Mouse (Mus musculus): ENCODE data around the gene Dmwd. TPM values are rescaled to one million over a fixed set of nuclear protein-coding genes. Genes with fewer than 3 reads are reported as not detected.
"Not testable (repeated sequence)": the region's sequence is repeated elsewhere in the genome, so short reads cannot be mapped to it uniquely, and the experiment has no call there.

Dmwd gene
- polyA plus RNA-seq, 2 experiments: 21.8 to 126 TPM

DNA sequence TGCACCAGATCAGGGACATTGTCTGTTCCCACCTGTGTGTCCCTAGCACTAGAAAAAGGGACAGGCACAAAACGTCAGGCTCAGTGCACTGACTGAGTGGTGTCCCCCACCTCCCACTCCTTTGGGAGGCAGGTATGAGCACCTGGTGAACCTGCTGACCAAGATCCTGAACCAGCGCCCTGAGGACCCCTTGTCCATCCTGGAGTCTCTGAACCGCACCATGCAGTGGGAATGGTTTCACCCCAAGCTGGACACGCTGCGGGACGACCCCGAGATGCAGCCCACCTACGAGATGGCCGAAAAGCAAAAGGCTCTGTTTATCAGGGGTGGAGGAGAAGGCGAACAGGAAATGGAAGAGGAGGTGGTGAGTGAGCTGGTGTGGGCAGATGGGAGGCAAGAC lies 18.6 kb upstream of the Dmwd start:
- DNase-seq (ENCODE audit: low spot score) (no peak), ATAC-seq (ENCODE audit: low FRiP score, low read depth) (no peak)
- Histone ChIP-seq H3K36me3 (ENCODE audit: control insufficient read depth, insufficient read depth, low read length) (peaks cover 6% of the 10 kb centered on the region), H3K9ac (ENCODE audit: low read depth, low read length, severe bottlenecking) (no peak overlapping the region), H3K4me1 (ENCODE audit: control insufficient read depth, insufficient read depth, low read length) (no peaks in the 10 kb centered on the region), H3K27me3 (ENCODE audit: control insufficient read depth, insufficient read depth, low read length) (no peaks in the 10 kb centered on the region), H3K4me3 (replicated peaks; ENCODE audit: low read length) (no peak overlapping the region), H3K9me3 (ENCODE audit: control insufficient read depth, low read length) (no peaks in the 10 kb centered on the region), H3K27ac (replicated peaks; ENCODE audit: low read depth, low read length) (no peak overlapping the region), H3K4me2 (replicated peaks; ENCODE audit: low read depth, low read length, severe bottlenecking) (no peak overlapping the region)
- no peak for TF ChIP-seq POLR2A (IDR thresholded peaks at IDR 0.05; ENCODE audit: borderline replicate concordance, extremely low read depth, insufficient read depth, insufficient read length)
- WGBS: 88% methylated on average over 10 of the region's 10 CpGs

DNA sequence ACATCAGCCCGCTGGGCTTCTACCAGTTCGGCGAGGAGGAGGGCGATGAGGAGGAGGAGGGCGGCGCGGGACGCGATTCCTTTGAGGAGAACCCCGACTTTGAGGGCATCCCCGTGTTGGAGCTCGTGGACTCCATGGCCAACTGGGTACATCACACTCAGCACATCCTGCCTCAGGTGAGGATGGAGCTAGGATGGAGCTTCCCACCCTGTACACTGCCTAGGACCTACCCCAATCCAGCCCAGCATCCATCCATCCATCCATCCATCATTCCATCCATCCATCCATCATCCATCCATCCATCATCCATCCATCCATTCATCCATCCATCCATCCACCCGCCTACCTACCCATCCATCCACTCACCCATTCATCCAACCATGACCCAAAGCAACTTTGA lies 10.1 kb upstream of the Dmwd start:
- TF ChIP-seq POLR2A (IDR thresholded peaks at IDR 0.05; ENCODE audit: borderline replicate concordance, extremely low read depth, insufficient read depth, insufficient read length): no peak
- no peak overlapping the region for H3K27ac ChIP-seq (replicated peaks; ENCODE audit: low read depth, low read length)
- DNase-seq (ENCODE audit: low spot score) (no peak), ATAC-seq (ENCODE audit: low FRiP score, low read depth) (no peak)
- peak overlapping the region; percentile 14 for H3K4me3 ChIP-seq (replicated peaks; ENCODE audit: low read length)
- no peak overlapping the region for H3K9ac ChIP-seq (ENCODE audit: low read depth, low read length, severe bottlenecking)
- H3K36me3 ChIP-seq (ENCODE audit: control insufficient read depth, insufficient read depth, low read length): no peaks in the 10 kb centered on the region
- H3K27me3 ChIP-seq (ENCODE audit: control insufficient read depth, insufficient read depth, low read length): peaks cover 31% of the 10 kb centered on the region
- H3K9me3 ChIP-seq (ENCODE audit: control insufficient read depth, low read length): no peaks in the 10 kb centered on the region
- 44% methylated on average over 13 of the region's 13 CpGs for WGBS
- H3K4me1 ChIP-seq (ENCODE audit: control insufficient read depth, insufficient read depth, low read length): no peaks in the 10 kb centered on the region
- H3K4me2 ChIP-seq (replicated peaks; ENCODE audit: low read depth, low read length, severe bottlenecking): peak overlapping the region; percentile 25; the same call in 1 of the 2 replicates

DNA sequence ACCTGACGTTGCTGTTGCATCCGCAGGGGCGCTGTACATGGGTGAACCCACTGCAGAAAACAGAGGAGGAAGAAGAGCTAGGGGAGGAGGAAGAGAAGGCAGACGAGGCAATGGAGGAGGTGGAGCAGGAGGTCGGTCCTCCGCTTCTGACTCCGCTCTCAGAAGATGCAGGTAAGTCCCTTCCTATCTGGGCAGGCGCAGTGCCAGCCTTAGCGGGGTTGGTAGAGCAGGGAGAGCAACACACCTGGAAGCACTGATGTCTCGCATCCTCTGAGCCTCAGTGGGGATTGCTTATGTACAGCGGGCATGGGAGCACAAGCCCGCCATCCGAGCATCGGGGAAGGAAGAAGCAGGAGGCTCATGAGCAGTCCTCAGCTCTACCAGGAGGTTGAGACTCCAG lies 9.0 kb upstream of the Dmwd start:
- Histone ChIP-seq H3K9me3 (ENCODE audit: control insufficient read depth, low read length) (no peaks in the 10 kb centered on the region), H3K27ac (replicated peaks; ENCODE audit: low read depth, low read length) (no peak overlapping the region), H3K9ac (ENCODE audit: low read depth, low read length, severe bottlenecking) (no peak overlapping the region), H3K4me1 (ENCODE audit: control insufficient read depth, insufficient read depth, low read length) (no peaks in the 10 kb centered on the region), H3K4me2 (replicated peaks; ENCODE audit: low read depth, low read length, severe bottlenecking) (no peak overlapping the region), H3K36me3 (ENCODE audit: control insufficient read depth, insufficient read depth, low read length) (no peaks in the 10 kb centered on the region), H3K4me3 (replicated peaks; ENCODE audit: low read length) (no peak overlapping the region), H3K27me3 (ENCODE audit: control insufficient read depth, insufficient read depth, low read length) (peaks cover 31% of the 10 kb centered on the region)
- 40% methylated on average over 14 of the region's 14 CpGs for WGBS
- TF ChIP-seq POLR2A (IDR thresholded peaks at IDR 0.05; ENCODE audit: borderline replicate concordance, extremely low read depth, insufficient read depth, insufficient read length): no peak
- no peak for ATAC-seq (ENCODE audit: low FRiP score, low read depth)
- DNase-seq (ENCODE audit: low spot score): no peak

DNA sequence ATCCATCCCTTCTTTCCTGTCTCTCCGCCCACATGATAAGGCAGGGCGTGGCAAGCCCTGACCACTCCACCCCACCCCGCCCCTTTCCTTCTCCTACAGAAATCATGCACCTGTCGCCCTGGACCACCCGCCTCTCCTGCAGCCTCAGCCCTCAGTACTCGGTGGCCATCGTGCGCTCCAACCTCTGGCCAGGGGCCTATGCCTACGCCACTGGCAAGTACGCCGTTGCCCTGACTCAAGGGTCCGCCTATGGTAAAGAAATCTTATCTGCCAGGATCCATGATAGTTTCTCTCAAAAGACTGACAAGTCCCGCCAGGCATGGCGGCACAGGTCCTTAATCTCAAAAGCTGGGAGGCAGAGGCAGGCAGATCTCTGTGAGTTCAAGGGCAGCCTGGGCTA lies 8.1 kb upstream of the Dmwd start:
- Histone ChIP-seq H3K4me1 (ENCODE audit: control insufficient read depth, insufficient read depth, low read length) (no peaks in the 10 kb centered on the region), H3K27ac (replicated peaks; ENCODE audit: low read depth, low read length) (no peak overlapping the region), H3K4me3 (replicated peaks; ENCODE audit: low read length) (no peak overlapping the region), H3K9me3 (ENCODE audit: control insufficient read depth, low read length) (no peaks in the 10 kb centered on the region), H3K36me3 (ENCODE audit: control insufficient read depth, insufficient read depth, low read length) (no peaks in the 10 kb centered on the region), H3K27me3 (ENCODE audit: control insufficient read depth, insufficient read depth, low read length) (peaks cover 31% of the 10 kb centered on the region), H3K4me2 (replicated peaks; ENCODE audit: low read depth, low read length, severe bottlenecking) (no peak overlapping the region), H3K9ac (ENCODE audit: low read depth, low read length, severe bottlenecking) (no peak overlapping the region)
- no peak for DNase-seq (ENCODE audit: low spot score)
- TF ChIP-seq POLR2A (IDR thresholded peaks at IDR 0.05; ENCODE audit: borderline replicate concordance, extremely low read depth, insufficient read depth, insufficient read length): no peak
- WGBS: 71% methylated on average over 9 of the region's 14 CpGs
- no peak for ATAC-seq (ENCODE audit: low FRiP score, low read depth)

DNA sequence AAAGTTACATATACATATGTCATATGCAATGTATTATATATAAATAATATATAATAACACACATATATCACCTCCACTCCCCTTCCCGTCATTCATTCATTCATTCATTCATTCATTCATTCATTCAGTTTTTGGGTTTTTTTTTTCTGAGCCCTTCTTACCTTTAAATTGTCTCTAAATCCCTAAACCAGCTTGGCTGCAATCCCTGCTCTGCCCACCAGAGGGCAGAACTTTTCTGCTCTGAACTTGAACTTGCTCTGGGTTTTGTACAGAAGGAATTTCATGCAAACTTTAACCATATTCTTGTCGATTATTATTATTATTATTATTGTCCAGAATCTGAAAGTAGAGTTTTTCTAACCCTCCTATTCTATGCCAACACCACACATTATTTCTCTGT lies 7.3 kb upstream of the Dmwd start:
- H3K27ac ChIP-seq (replicated peaks; ENCODE audit: low read depth, low read length): no peak overlapping the region
- peaks cover 31% of the 10 kb centered on the region for H3K27me3 ChIP-seq (ENCODE audit: control insufficient read depth, insufficient read depth, low read length)
- no peak overlapping the region for H3K9ac ChIP-seq (ENCODE audit: low read depth, low read length, severe bottlenecking)
- H3K36me3 ChIP-seq (ENCODE audit: control insufficient read depth, insufficient read depth, low read length): no peaks in the 10 kb centered on the region
- DNase-seq (ENCODE audit: low spot score) (peak; percentile 81), ATAC-seq (ENCODE audit: low FRiP score, low read depth) (no peak)
- no peak overlapping the region for H3K4me2 ChIP-seq (replicated peaks; ENCODE audit: low read depth, low read length, severe bottlenecking)
- no peaks in the 10 kb centered on the region for H3K9me3 ChIP-seq (ENCODE audit: control insufficient read depth, low read length)
- no peak overlapping the region for H3K4me3 ChIP-seq (replicated peaks; ENCODE audit: low read length)
- no peak for TF ChIP-seq POLR2A (IDR thresholded peaks at IDR 0.05; ENCODE audit: borderline replicate concordance, extremely low read depth, insufficient read depth, insufficient read length)
- no peaks in the 10 kb centered on the region for H3K4me1 ChIP-seq (ENCODE audit: control insufficient read depth, insufficient read depth, low read length)
- WGBS: 9% methylated on average over 2 of the region's 2 CpGs

DNA sequence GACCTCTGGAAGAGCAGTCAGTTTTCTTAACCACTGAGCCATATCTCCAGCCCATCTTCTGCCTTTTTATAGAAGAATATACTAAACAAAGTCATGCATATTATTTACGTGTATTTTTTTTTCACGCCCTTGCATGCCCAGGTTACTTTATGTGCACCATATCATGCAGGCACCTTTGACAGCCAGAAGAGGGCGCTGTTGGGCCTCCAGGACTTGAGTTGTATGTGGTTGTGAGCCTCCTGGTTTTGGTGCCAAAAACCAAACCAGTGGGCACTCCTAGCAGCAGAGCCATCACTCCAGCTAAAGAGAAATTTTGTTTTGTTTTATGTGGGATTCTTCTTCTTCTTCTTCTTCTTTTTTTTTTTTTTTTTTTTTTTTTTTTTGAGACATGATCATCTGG lies 6.5 kb upstream of the Dmwd start:
- Histone ChIP-seq H3K27me3 (ENCODE audit: control insufficient read depth, insufficient read depth, low read length) (peaks cover 28% of the 10 kb centered on the region), H3K36me3 (ENCODE audit: control insufficient read depth, insufficient read depth, low read length) (no peaks in the 10 kb centered on the region), H3K4me1 (ENCODE audit: control insufficient read depth, insufficient read depth, low read length) (no peaks in the 10 kb centered on the region), H3K9me3 (ENCODE audit: control insufficient read depth, low read length) (no peaks in the 10 kb centered on the region), H3K4me2 (replicated peaks; ENCODE audit: low read depth, low read length, severe bottlenecking) (no peak overlapping the region), H3K4me3 (replicated peaks; ENCODE audit: low read length) (no peak overlapping the region), H3K27ac (replicated peaks; ENCODE audit: low read depth, low read length) (no peak overlapping the region), H3K9ac (ENCODE audit: low read depth, low read length, severe bottlenecking) (no peak overlapping the region)
- WGBS: 41% methylated on average over 3 of the region's 3 CpGs
- no peak for ATAC-seq (ENCODE audit: low FRiP score, low read depth)
- no peak for DNase-seq (ENCODE audit: low spot score)
- TF ChIP-seq POLR2A (IDR thresholded peaks at IDR 0.05; ENCODE audit: borderline replicate concordance, extremely low read depth, insufficient read depth, insufficient read length): no peak

DNA sequence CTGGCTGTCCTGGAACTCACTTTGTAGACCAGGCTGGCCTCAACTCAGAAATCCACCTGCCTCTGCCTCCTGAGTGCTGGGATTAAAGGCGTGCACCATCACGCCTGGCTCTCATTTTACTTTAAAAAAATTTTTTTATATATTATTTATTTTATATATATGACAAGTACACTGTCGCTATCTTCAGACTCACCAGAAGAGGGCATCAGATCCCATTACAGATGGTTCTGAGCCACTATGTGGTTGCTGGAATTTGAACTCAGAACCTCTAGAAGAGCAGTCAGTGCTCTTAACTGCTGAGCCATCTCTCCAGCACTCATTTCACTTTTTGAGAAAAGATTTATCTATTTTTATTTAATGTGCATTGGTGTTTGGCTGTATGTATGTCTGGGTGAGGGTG lies 5.0 kb upstream of the Dmwd start:
- WGBS: 53% methylated on average over 3 of the region's 3 CpGs
- H3K36me3 ChIP-seq (ENCODE audit: control insufficient read depth, insufficient read depth, low read length); H3K4me2 ChIP-seq (replicated peaks; ENCODE audit: low read depth, low read length, severe bottlenecking); DNase-seq (ENCODE audit: low spot score); H3K9me3 ChIP-seq (ENCODE audit: control insufficient read depth, low read length); H3K4me3 ChIP-seq (replicated peaks; ENCODE audit: low read length); H3K9ac ChIP-seq (ENCODE audit: low read depth, low read length, severe bottlenecking); H3K27ac ChIP-seq (replicated peaks; ENCODE audit: low read depth, low read length); H3K4me1 ChIP-seq (ENCODE audit: control insufficient read depth, insufficient read depth, low read length); ATAC-seq (ENCODE audit: low FRiP score, low read depth): not testable (repeated sequence)
- H3K27me3 ChIP-seq (ENCODE audit: control insufficient read depth, insufficient read depth, low read length): peaks cover 13% of the 10 kb centered on the region
